Mouse (Mus musculus) liver, postnatal 0 days (tissue): Measurements from ENCODE around the gene Cps1. TPM values are rescaled to one million over a fixed set of nuclear protein-coding genes. Genes with fewer than 3 reads are reported as not detected.
A peak's percentile ranks its signal among the peaks of the same experiment; 100 is the strongest.

Experiments
- ATAC-seq: fragments of 200-750 bp; cut with Nextera tagmentation; 2 replicates; pipeline ENCODE4 v1.8.0; 2017; ENCODE audit warnings: mild to moderate bottlenecking, moderate library complexity
- DNase-seq: peaks from one replicate; pipeline ENCODE4 v3.0.0-alpha.2; 2016
- H3K27ac ChIP-seq: fragments of 300-500 bp; sonication (generic); 2 replicates; pipeline ENCODE4 v1.5.1; 2014; ENCODE audit warnings: antibody characterized with exemption, moderate library complexity, mild to moderate bottlenecking, low read depth
- H3K27me3 ChIP-seq: fragments of 300-500 bp; sonication (generic); 2 replicates; pipeline ENCODE4 v1.6.1; 2014; ENCODE audit warnings: low read length, control low read depth, mixed read lengths; ENCODE audit not compliant: insufficient read depth
- H3K36me3 ChIP-seq: fragments of 300-500 bp; sonication (generic); replicated peaks from 2 replicates; pipeline ENCODE4 v1.6.1; 2014; ENCODE audit warnings: mild to moderate bottlenecking, control low read depth, low read length, moderate library complexity, mixed read lengths; ENCODE audit not compliant: insufficient read depth
- H3K4me1 ChIP-seq: fragments of 300-500 bp; sonication (generic); 2 replicates; pipeline ENCODE4 v1.6.1; 2014; ENCODE audit warnings: antibody characterized with exemption, mild to moderate bottlenecking, control low read depth; ENCODE audit not compliant: insufficient read depth
- H3K4me2 ChIP-seq: fragments of 300-500 bp; sonication (generic); 2 replicates; pipeline ENCODE4 v1.6.1; 2014; ENCODE audit warnings: low read depth, mild to moderate bottlenecking, low read length, moderate library complexity, mixed read lengths
- H3K4me3 ChIP-seq: fragments of 300-500 bp; sonication (generic); 2 replicates; pipeline ENCODE4 v1.5.1; 2014; ENCODE audit warnings: low read depth, low read length
- H3K9ac ChIP-seq: fragments of 300-500 bp; sonication (generic); replicated peaks from 2 replicates; pipeline ENCODE4 v1.6.1; 2014; ENCODE audit warnings: mild to moderate bottlenecking, moderate library complexity
- H3K9me3 ChIP-seq: fragments of 300-500 bp; sonication (generic); 2 replicates; pipeline ENCODE4 v1.6.1; 2016; ENCODE audit warnings: mild to moderate bottlenecking, control low read depth, low read length, mixed read lengths
- CTCF ChIP-seq: sonication (generic); IDR thresholded peaks from 2 replicates; pipeline ENCODE4 v1.5.1; 2016; ENCODE audit warnings: antibody characterized with exemption, low read depth
- EP300 ChIP-seq: IDR thresholded peaks from 2 replicates; pipeline ENCODE4 v1.6.1; 2016; ENCODE audit warnings: antibody characterized with exemption, low read depth, mild to moderate bottlenecking
- WGBS: fragments of 180-500 bp; shearing (Covaris S2); extraction: QIAGEN DNeasy Blood & Tissue Kit; methylation state at CpG from one replicate; pipeline ENCODE4 v1.1.7; 2014; ENCODE audit not compliant: insufficient replicate concordance; 5-methylcytosine and 5-hydroxymethylcytosine counted together
- polyA plus RNA-seq: library from polyadenylated mRNA; unstranded; fragments of >200 nt; fragmentation: Nextera tagmentation; extraction: Ambion mirVana; gene quantifications from 2 replicates; pipeline ENCODE4 v1.2.1, GENCODE M21; 2015

Cps1 gene
- polyA plus RNA-seq, 1 experiment from 2014 or later: 311 TPM

GRCm38 (mm10) chr1:67197335-67197734, 74.5 kb downstream of the Cps1 start:
- no peak for DNase-seq
- Histone ChIP-seq H3K4me1 (no peaks in the 10 kb centered on the region), H3K4me3 (no peak overlapping the region), H3K27me3 (no peaks in the 10 kb centered on the region), H3K9me3 (no peaks in the 10 kb centered on the region), H3K9ac (no peak overlapping the region), H3K4me2 (no peak overlapping the region), H3K27ac (no peak overlapping the region), H3K36me3 (peaks cover 7% of the 10 kb centered on the region)
- TF ChIP-seq CTCF (no peak), EP300 (no peak)
- WGBS: 84% methylated on average over 2 of the region's 2 CpGs
- ATAC-seq: no peak

GRCm38 (mm10) chr1:67218339-67218944, 95.6 kb downstream of the Cps1 start:
- H3K27me3 ChIP-seq: no peaks in the 10 kb centered on the region
- H3K9ac ChIP-seq: no peak overlapping the region
- no peak overlapping the region for H3K27ac ChIP-seq
- no peaks in the 10 kb centered on the region for H3K9me3 ChIP-seq
- DNase-seq (no peak), ATAC-seq (no peak)
- WGBS: 62% methylated on average over 2 of the region's 2 CpGs
- no peaks in the 10 kb centered on the region for H3K4me1 ChIP-seq
- H3K4me3 ChIP-seq: no peak overlapping the region
- peaks cover 15% of the 10 kb centered on the region for H3K36me3 ChIP-seq
- H3K4me2 ChIP-seq: no peak overlapping the region
- TF ChIP-seq CTCF (no peak), EP300 (no peak)

- 79% methylated on average over 7 of the region's 7 CpGs for WGBS
- TF ChIP-seq CTCF: no peak
- TF ChIP-seq EP300: no peak
- Histone ChIP-seq H3K27ac (no peak overlapping the region), H3K4me3 (no peak overlapping the region), H3K36me3 (peaks cover 17% of the 10 kb centered on the region), H3K4me1 (no peaks in the 10 kb centered on the region), H3K4me2 (no peak overlapping the region), H3K9me3 (no peaks in the 10 kb centered on the region), H3K27me3 (no peaks in the 10 kb centered on the region), H3K9ac (no peak overlapping the region)
- DNase-seq (no peak), ATAC-seq (0 out of 2 replicates have a peak, but pooled peaks have one; percentile 3)
Measured at GRCm38 (mm10) chr1:67223666-67224065, 100.8 kb downstream of the Cps1 start.

- Histone ChIP-seq H3K9me3 (no peaks in the 10 kb centered on the region), H3K4me1 (no peaks in the 10 kb centered on the region), H3K27me3 (no peaks in the 10 kb centered on the region), H3K27ac (no peak overlapping the region), H3K4me3 (no peak overlapping the region), H3K36me3 (no peaks in the 10 kb centered on the region; the same call in 1 of the 2 replicates), H3K4me2 (no peak overlapping the region), H3K9ac (no peak overlapping the region)
- WGBS: 66% methylated on average over 2 of the region's 2 CpGs
- no peak for DNase-seq
- TF ChIP-seq EP300: no peak
- no peak for TF ChIP-seq CTCF
- ATAC-seq: no peak
Measured at GRCm38 (mm10) chr1:67234861-67235260, 112.0 kb downstream of the Cps1 start.

- H3K9me3 ChIP-seq: no peaks in the 10 kb centered on the region
- no peak overlapping the region for H3K9ac ChIP-seq
- H3K36me3 ChIP-seq: no peaks in the 10 kb centered on the region
- no peak overlapping the region for H3K4me3 ChIP-seq
- 74% methylated on average over 7 of the region's 7 CpGs for WGBS
- DNase-seq (no peak), ATAC-seq (no peak)
- H3K27me3 ChIP-seq: no peaks in the 10 kb centered on the region
- no peak overlapping the region for H3K27ac ChIP-seq
- no peak for TF ChIP-seq EP300
- TF ChIP-seq CTCF: no peak
- H3K4me1 ChIP-seq: no peaks in the 10 kb centered on the region
- no peak overlapping the region for H3K4me2 ChIP-seq
Measured at GRCm38 (mm10) chr1:67235468-67236217, 112.8 kb downstream of the Cps1 start.

GRCm38 (mm10) chr1:67238446-67238845, 115.6 kb downstream of the Cps1 start:
- H3K27me3 ChIP-seq: no peaks in the 10 kb centered on the region
- H3K27ac ChIP-seq: no peak overlapping the region
- no peaks in the 10 kb centered on the region for H3K36me3 ChIP-seq
- H3K4me3 ChIP-seq: no peak overlapping the region
- no peak overlapping the region for H3K9ac ChIP-seq
- DNase-seq: no peak
- TF ChIP-seq EP300: no peak
- TF ChIP-seq CTCF: no peak
- no peak for ATAC-seq
- H3K4me1 ChIP-seq: no peaks in the 10 kb centered on the region
- no peak overlapping the region for H3K4me2 ChIP-seq
- H3K9me3 ChIP-seq: no peaks in the 10 kb centered on the region
- 94% methylated on average over 1 of the region's 1 CpGs for WGBS
